Mouse (Mus musculus): ENCODE data around the gene Pgam1.
"Not testable (repeated sequence)": the region's sequence is repeated elsewhere in the genome, so short reads cannot be mapped to it uniquely, and the experiment has no call there.

Gene Pgam1

DNA sequence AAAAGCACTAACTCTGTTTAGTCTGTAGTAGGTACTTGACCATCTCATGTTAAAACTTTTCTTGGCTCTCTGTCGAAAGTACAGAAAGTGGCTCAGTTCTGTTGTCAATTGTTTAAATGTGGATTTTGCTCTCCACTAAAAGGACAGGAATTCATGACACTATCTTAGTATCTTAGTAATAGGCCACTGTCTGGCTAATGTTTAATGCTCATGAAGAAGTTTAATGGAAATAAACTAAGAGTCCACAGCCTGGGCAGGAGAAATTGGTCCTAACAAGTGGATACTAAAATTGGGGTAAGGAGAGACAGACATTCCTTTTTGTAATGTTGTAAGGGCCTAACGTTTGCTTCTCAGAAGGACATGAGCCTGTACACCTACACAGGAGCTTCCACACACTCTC lies 1.3 kb upstream of the Pgam1 start:
- no peak for DNase-seq (ENCODE audit: low spot score in 2 of 2)

DNA sequence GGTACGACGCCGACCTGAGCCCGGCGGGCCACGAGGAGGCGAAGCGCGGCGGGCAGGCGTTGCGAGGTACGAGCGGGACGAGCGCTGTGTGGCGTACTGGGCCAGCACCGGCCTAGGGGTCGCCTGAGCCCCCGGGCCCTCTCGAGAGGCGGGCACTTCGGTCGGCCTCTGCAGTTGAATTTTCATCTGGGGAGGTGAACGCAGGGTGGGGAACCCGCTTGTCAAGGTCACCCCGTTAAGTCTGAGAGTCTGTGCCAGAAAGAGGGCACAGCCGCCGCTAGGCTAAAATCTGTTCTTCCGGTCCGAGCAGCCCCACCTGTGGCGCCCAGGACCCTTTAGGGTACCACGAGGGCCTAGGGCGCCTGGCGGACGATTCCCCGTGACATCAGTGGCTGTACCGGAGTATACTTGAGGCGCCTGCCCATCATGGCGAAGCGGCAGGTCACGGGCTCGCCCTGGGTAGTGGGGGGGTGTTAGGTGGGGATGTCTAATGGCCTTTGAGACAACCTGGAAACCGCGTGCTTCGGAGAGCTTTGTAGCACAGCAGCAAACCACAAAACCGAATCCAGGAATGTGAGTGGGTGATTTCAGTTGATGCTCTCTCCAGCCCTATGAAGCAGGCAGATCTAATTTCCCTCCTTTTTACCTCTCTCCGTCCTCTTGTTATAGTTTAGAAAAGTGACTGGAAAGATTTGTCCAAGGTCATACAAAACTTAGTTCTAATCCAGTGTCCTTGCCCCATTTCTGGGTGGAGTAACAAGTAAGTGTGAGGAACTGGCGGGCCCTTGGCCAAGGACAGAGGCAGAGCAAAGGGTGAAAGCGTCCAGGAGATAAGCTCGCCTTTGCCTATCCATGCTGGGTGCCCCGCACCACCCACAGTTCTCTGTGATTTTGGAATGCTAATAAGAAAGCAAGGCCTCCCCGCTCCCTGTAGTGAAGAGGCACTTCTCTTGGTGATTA lies 678 bp downstream of the Pgam1 start:
- DNase-seq (ENCODE audit: low spot score in 2 of 2): peak; percentile 24 to 33

- no peak for DNase-seq (ENCODE audit: low spot score in 2 of 2)
These were observed 2.3 kb downstream of the Pgam1 start for GRCm38 (mm10) chr19:41913774-41914591.

DNA sequence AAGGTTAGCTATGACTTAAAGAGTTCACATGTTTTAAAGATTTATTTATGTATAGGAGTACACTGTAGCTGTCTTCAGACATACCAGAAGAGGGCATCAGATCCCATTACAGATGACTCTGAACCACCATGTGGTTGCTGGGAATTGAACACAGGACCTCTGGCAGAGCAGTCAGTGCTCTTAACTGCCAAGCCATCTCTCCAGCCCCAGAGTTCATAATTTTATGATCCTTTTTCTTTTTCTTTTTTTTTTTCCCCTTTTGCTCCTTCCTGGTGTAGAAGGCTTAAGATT lies 2.8 kb downstream of the Pgam1 start:
- DNase-seq (ENCODE audit: low spot score in 2 of 2): not testable (repeated sequence)

- DNase-seq (ENCODE audit: low spot score in 2 of 2): no peak
These were observed 3.6 kb downstream of the Pgam1 start for GRCm38 (mm10) chr19:41915294-41915693.

- DNase-seq (ENCODE audit: low spot score in 2 of 2): no peak
These were observed 5.1 kb downstream of the Pgam1 start for GRCm38 (mm10) chr19:41916853-41917252.

- no peak for DNase-seq (ENCODE audit: low spot score in 2 of 2)
These were observed 7.7 kb downstream of the Pgam1 start for GRCm38 (mm10) chr19:41919471-41919870.

DNA sequence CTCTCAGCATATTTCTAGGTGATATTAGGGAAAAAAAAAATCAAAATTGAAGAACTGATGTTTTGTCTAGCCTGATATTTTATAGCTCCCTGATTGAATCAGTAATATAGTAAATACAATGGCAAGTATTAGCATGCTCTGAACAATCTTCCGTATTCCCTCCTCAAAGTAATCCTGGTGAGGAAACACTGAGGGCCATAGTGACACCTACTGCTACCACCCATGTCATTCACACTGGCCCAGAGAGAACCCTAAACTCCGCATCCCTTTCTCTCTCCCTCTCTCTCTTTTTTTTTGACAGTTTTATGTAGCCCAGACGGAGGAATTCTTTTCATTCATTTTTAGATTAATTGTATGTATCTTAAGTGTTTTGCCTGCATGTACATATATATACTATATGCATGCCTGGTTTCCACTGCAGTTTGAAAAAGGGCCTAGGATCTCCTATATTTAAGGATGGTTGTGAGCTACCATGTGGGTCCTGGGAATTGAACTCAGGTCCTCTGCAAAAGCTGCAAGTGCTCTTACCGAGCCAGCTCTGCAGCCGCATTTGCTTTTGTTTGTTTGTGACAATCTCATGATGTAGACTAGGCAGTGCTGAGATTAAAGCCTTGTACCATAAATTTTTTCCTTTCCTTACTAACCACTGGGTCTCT lies 8.8 kb downstream of the Pgam1 start:
- no peak for DNase-seq (ENCODE audit: low spot score in 2 of 2)

DNA sequence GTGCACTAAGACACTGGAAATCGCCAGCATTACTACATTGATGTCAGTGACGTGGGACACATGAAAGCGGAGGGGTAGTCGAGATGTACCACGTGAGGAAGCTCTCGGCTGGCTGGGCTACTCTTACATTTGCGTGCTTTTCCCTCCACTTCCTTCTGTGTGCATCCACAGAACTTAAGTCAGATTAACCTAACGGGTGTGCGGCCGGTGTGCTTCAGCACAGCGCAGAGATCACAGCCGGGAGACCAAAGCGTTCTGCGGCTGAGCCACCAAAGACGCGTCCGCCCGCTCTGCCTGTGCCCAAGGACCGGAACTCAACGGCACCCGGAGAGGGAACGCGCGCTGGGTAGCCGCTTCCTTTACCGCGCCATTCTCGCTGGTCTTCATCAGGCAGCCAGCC lies 21.0 kb downstream of the Pgam1 start:
- DNase-seq (ENCODE audit: low spot score in 2 of 2): no peak

GRCm38 (mm10) chr19:41933179-41934086 lies 21.7 kb downstream of the Pgam1 start, which contains the start of the genes Exosc1 and Zdhhc16:
TSS of gene Exosc1 (minus strand) at chr19:41933423.
TSS of gene Zdhhc16 (plus strand) at chr19:41933480.
- DNase-seq (ENCODE audit: low spot score in 2 of 2): peak; percentile 98

GRCm38 (mm10) chr19:41934124-41934523 lies 22.4 kb downstream of the Pgam1 start:
- no peak for DNase-seq (ENCODE audit: low spot score in 2 of 2)

DNA sequence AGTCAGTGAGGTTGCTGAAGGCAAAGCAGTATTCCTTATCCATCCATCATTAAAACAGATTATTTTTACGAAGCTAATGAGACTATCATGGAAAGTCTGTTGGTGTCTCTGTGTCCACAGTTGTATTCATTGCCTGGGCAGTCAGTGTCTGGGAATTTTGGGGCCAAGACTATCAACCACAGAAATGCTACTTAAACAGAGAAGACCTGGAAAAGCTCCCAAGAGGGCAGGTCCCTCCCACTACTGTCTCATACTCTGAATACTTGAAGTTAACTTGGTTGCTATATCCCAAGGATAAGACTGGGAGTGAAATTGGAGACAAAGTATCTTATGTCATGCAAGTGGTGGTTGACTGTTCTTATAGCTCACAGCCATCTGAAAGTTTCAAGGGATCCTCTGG lies 24.2 kb downstream of the Pgam1 start:
- no peak for DNase-seq (ENCODE audit: low spot score in 2 of 2)

- no peak for DNase-seq (ENCODE audit: low spot score in 2 of 2)
These were observed 26.8 kb downstream of the Pgam1 start for GRCm38 (mm10) chr19:41938539-41938938.

- DNase-seq (ENCODE audit: low spot score in 2 of 2): no peak
These were observed 32.1 kb downstream of the Pgam1 start for GRCm38 (mm10) chr19:41943841-41944240.

DNA sequence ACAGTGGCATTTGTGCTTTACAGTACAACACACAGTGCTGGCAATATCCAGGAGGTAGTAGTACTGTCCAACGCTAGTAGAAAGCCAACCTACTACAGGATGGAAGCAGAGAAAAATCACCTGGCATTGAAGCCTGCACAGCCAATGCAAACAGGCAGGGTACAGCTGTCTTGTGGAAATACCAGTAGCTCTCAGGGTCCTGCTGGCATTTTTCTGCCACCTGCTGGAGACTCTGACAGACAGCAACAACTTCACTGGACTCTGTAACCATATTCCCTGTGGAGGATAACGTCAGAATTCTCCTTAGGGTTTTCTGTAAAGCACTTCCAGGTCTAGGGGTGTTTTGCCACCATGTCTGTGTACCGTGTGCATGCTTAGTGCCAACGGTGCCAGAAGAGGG lies 40.6 kb downstream of the Pgam1 start:
- no peak for DNase-seq (ENCODE audit: low spot score in 2 of 2)

DNA sequence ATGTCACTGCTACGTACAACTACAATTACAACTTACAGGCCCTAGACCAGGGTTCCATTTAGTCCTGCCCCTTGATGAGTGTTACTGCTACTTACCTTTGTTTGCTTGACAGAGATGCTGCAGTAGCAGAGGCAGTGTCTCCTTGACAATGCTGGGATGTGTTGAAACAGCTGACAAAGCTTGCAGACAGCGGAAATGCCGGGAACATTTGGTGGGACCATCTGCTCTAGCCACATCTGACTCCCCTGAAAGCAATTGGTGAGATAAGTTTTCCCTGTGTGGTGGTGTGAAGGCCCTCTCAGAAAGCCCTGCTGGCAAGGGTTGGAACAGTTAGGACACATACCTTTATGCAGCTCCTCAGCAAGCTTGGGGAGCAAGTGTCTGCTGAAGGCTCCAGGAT lies 41.9 kb downstream of the Pgam1 start:
- DNase-seq (ENCODE audit: low spot score in 2 of 2): no peak
